ENCODE assay signal across 8 mouse cellular contexts in genomic region chr15:77841361-77842046, GRCm38 (mm10). TPM values are rescaled to one million over a fixed set of nuclear protein-coding genes. Genes with fewer than 3 reads are reported as not detected.
DNase-seq lines count a peak whose midpoint lies in the region; ATAC-seq lines count a peak whose summit lies in the region.

No protein-coding gene starts in this region.

- peak; percentile 53; the same call in 1 of the 2 replicates for ATAC-seq in cerebellum, adult (ENCODE audit: insufficient number of reproducible peaks, low FRiP score, low TSS enrichment)
- peak; percentile 8 to 27; a peak in 1 of 4 replicates for ATAC-seq in hematopoietic stem cell, adult 5-6 weeks (replicated peaks in 1 of 2; ENCODE audit: insufficient read depth in 1 of 2, low FRiP score in 2 of 2, low TSS enrichment in 1 of 2, low read depth in 1 of 2, poor library complexity in 2 of 2, severe bottlenecking in 2 of 2)

- no peak for DNase-seq in cerebellum, postnatal 4 days (ENCODE audit: low spot score in 2 of 2)
- DNase-seq in cerebellum, adult 11-12 months, result peak; percentile 81
- DNase-seq in frontal cortex, postnatal 10 days (ENCODE audit: low spot score in 2 of 2), result peak; percentile 49 to 59
- DNase-seq in layer of hippocampus, postnatal 25 days (ENCODE audit: extremely low spot score in 1 of 2, low spot score in 1 of 2), result peak; percentile 32 to 38
- peak; percentile 78 for DNase-seq in lung, postnatal 14 days
- DNase-seq in right cerebral cortex, postnatal 25 days, result peak; percentile 59

RNA-seq across cellular contexts. Expression of gene Myh9, which starts 0.5 kb away (rescaled TPM):
- total RNA-seq in hematopoietic stem cell, adult 5-6 weeks (2017), result 302 and 384 TPM in 2 replicates
- 10 to 100 TPM; 75.0 to 90.2 TPM for total RNA-seq in layer of hippocampus, postnatal 25 days (2021)

Comparison
In these comparisons a context has a peak if more than half of its experiments do, and no peak if none do; other contexts are left out.
1. DNase-seq: peak in cerebellum, adult 11-12 months (single experiment), frontal cortex, postnatal 10 days (2 of 2), layer of hippocampus, postnatal 25 days (2 of 2), lung, postnatal 14 days (single experiment) and right cerebral cortex, postnatal 25 days (single experiment); none in cerebellum, postnatal 4 days (0 of 2).